Mouse (Mus musculus): Measurements from ENCODE around the gene Ubap1.

Gene Ubap1

GRCm38 (mm10) chr4:41348584-41349198 is at the start of gene Ubap1:
Gene Ubap1, plus strand, starts transcription at chr4:41348996.
- DNase-seq (ENCODE audit: low read depth, low spot score), result peak; percentile 96

GRCm38 (mm10) chr4:41303671-41304070 is 45.1 kb upstream of the Ubap1 start:
- no peak for DNase-seq (ENCODE audit: low read depth, low spot score)

- peak; percentile 40 for DNase-seq (ENCODE audit: low read depth, low spot score)
Observed at GRCm38 (mm10) chr4:41304302-41304701, 44.5 kb upstream of the Ubap1 start.

- peak; percentile 49 for DNase-seq (ENCODE audit: low read depth, low spot score)
Observed at GRCm38 (mm10) chr4:41307406-41307805, 41.4 kb upstream of the Ubap1 start.

GRCm38 (mm10) chr4:41310567-41311563 is 37.9 kb upstream of the Ubap1 start:
- DNase-seq (ENCODE audit: low read depth, low spot score), result no peak

- no peak for DNase-seq (ENCODE audit: low read depth, low spot score)
Observed at GRCm38 (mm10) chr4:41313722-41314121, 35.1 kb upstream of the Ubap1 start.

GRCm38 (mm10) chr4:41314141-41315129 is 34.4 kb upstream of the Ubap1 start, which contains the start of gene Dcaf12:
Gene Dcaf12, minus strand, starts transcription at chr4:41314889.
- DNase-seq (ENCODE audit: low read depth, low spot score), result peak; percentile 96

- DNase-seq (ENCODE audit: low read depth, low spot score), result no peak
Observed at GRCm38 (mm10) chr4:41315173-41315572, 33.6 kb upstream of the Ubap1 start.

GRCm38 (mm10) chr4:41318267-41318666 is 30.5 kb upstream of the Ubap1 start:
- no peak for DNase-seq (ENCODE audit: low read depth, low spot score)

GRCm38 (mm10) chr4:41320971-41321370 is 27.8 kb upstream of the Ubap1 start:
- DNase-seq (ENCODE audit: low read depth, low spot score), result no peak

- no peak for DNase-seq (ENCODE audit: low read depth, low spot score)
Observed at GRCm38 (mm10) chr4:41326876-41327275, 21.9 kb upstream of the Ubap1 start.

- no peak for DNase-seq (ENCODE audit: low read depth, low spot score)
Observed at GRCm38 (mm10) chr4:41329481-41329880, 19.3 kb upstream of the Ubap1 start.

GRCm38 (mm10) chr4:41331085-41331484 is 17.7 kb upstream of the Ubap1 start:
- no peak for DNase-seq (ENCODE audit: low read depth, low spot score)

GRCm38 (mm10) chr4:41331698-41332421 is 16.9 kb upstream of the Ubap1 start:
- no peak for DNase-seq (ENCODE audit: low read depth, low spot score)

- no peak for DNase-seq (ENCODE audit: low read depth, low spot score)
Observed at GRCm38 (mm10) chr4:41336546-41336945, 12.2 kb upstream of the Ubap1 start.

- no peak for DNase-seq (ENCODE audit: low read depth, low spot score)
Observed at GRCm38 (mm10) chr4:41340912-41341550, 7.8 kb upstream of the Ubap1 start.

- DNase-seq (ENCODE audit: low read depth, low spot score), result no peak
Observed at GRCm38 (mm10) chr4:41346011-41346410, 2.8 kb upstream of the Ubap1 start.

GRCm38 (mm10) chr4:41347839-41348238 is 957 bp upstream of the Ubap1 start:
- DNase-seq (ENCODE audit: low read depth, low spot score), result peak; percentile 59

GRCm38 (mm10) chr4:41349199-41349591 is 399 bp downstream of the Ubap1 start:
- no peak for DNase-seq (ENCODE audit: low read depth, low spot score)

- no peak for DNase-seq (ENCODE audit: low read depth, low spot score)
Observed at GRCm38 (mm10) chr4:41352758-41353157, 4.0 kb downstream of the Ubap1 start.
